Mouse (Mus musculus) forebrain, embryonic 13.5 days (tissue): Measurements from ENCODE around the gene Gm17019. TPM values are rescaled to one million over a fixed set of nuclear protein-coding genes. Genes with fewer than 3 reads are reported as not detected.
"Not testable (repeated sequence)": the region's sequence is repeated elsewhere in the genome, so short reads cannot be mapped to it uniquely, and the experiment has no call there.

Experiments
- ATAC-seq: fragments of 200-750 bp; cut with Nextera tagmentation; 2 replicates; pipeline ENCODE4 v1.8.0; 2017
- H3K27ac ChIP-seq: fragments of 300-500 bp; sonication (generic); 2 replicates; pipeline ENCODE4 v1.5.1; 2015; ENCODE audit warnings: inconsistent platforms, mild to moderate bottlenecking, moderate library complexity
- H3K27me3 ChIP-seq: fragments of 300-500 bp; sonication (generic); 2 replicates; pipeline ENCODE4 v1.6.1; 2015; ENCODE audit warnings: mild to moderate bottlenecking, inconsistent platforms
- H3K36me3 ChIP-seq: fragments of 300-500 bp; sonication (generic); 2 replicates; pipeline ENCODE4 v1.6.1; 2015; ENCODE audit warnings: mild to moderate bottlenecking, inconsistent platforms; ENCODE audit not compliant: poor library complexity, severe bottlenecking
- H3K4me1 ChIP-seq: fragments of 300-500 bp; sonication (generic); 2 replicates; pipeline ENCODE4 v1.6.1; 2015; ENCODE audit warnings: inconsistent platforms
- H3K4me2 ChIP-seq: fragments of 300-500 bp; sonication (generic); 2 replicates; pipeline ENCODE4 v1.6.1; 2015; ENCODE audit warnings: inconsistent platforms, mild to moderate bottlenecking, moderate library complexity
- H3K4me3 ChIP-seq: fragments of 300-500 bp; sonication (generic); 2 replicates; pipeline ENCODE4 v1.5.1; 2015; ENCODE audit warnings: mild to moderate bottlenecking, inconsistent platforms
- H3K9ac ChIP-seq: fragments of 300-500 bp; sonication (generic); 2 replicates; pipeline ENCODE4 v1.6.1; 2015; ENCODE audit warnings: mild to moderate bottlenecking, inconsistent platforms
- H3K9me3 ChIP-seq: fragments of 300-500 bp; sonication (generic); replicated peaks from 2 replicates; pipeline ENCODE4 v1.6.1; 2016; ENCODE audit warnings: inconsistent platforms
- WGBS: fragments of 180-500 bp; shearing (Covaris S2); methylation state at CpG from one replicate; pipeline ENCODE4 v1.1.7; 2015; 5-methylcytosine and 5-hydroxymethylcytosine counted together
- polyA plus RNA-seq: library from polyadenylated mRNA; unstranded; fragments of >200 nt; fragmentation: Nextera tagmentation; extraction: Ambion mirVana; gene quantifications from 2 replicates; pipeline ENCODE4 v1.2.1, GENCODE M21; 2015

The Gm17019 gene
- polyA plus RNA-seq, 1 experiment from 2014 or later, result not detected

DNA sequence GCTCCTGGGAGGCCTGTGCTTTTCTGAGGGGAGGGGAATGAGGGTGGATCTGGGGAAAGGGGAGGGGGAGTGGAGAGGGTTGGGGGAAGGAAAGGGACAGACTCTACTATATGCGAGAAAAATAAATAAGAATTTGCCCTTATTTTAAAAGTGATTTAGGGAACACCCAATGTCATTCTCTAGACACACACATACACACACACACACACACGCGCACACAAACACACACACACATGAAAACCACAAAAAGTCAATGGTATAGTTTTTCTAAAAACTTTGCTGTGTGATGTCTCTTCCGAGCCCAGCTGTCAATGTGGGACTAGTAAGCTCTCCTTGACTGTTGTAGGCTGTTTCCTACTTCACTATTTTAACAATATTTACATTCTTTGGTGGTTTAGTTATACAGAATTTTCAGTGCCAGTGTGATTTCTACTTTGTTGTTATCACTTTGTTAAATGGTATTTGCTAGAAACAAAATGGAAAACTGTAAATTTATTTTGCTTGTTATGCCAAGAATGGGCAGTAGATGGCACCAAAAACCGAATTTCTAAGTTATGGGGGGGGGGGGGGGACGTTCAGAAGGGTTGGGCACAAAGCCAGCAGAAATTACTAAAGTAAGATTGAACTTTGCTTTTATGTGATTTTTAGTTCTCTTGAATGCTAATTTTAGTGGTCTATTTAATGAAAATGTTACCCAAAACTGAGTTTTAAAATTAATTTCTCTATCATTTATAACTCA lies 46.0 kb downstream of the Gm17019 start:
- not testable (repeated sequence) for H3K4me1 ChIP-seq, H3K4me3 ChIP-seq, H3K27ac ChIP-seq, H3K4me2 ChIP-seq, H3K9ac ChIP-seq, H3K36me3 ChIP-seq, ATAC-seq, H3K27me3 ChIP-seq
- 44% methylated on average over 6 of the region's 6 CpGs for WGBS
- peaks cover 23% of the 10 kb centered on the region for H3K9me3 ChIP-seq

Other genes with a start within 250 kb of the Gm17019 start
- not detected in 2 replicates for gene Gm9758, start 118.1 kb downstream of the Gm17019 start, polyA plus RNA-seq
- gene Speer4e, start 94.6 kb downstream of the Gm17019 start, polyA plus RNA-seq, result not detected in 2 replicates
- gene Gm10354, start 54.1 kb downstream of the Gm17019 start, polyA plus RNA-seq, result not detected in 2 replicates